Mouse (Mus musculus): ENCODE measurements around the gene Cep72.

GRCm38 (mm10) chr13:74102831-74103582, 40.9 kb upstream of the Cep72 start:
- TF ChIP-seq CTCF (conservative IDR thresholded peaks at IDR 0.05; ENCODE audit: low read length) (no peak), POU5F1 (IDR thresholded peaks at IDR 0.05; ENCODE audit: borderline replicate concordance, low read length) (no peak)

All from E14TG2a.4 (cell line).